Mouse (Mus musculus): ENCODE data around the gene Capn7. TPM values are rescaled to one million over a fixed set of nuclear protein-coding genes. Genes with fewer than 3 reads are reported as not detected.

Capn7 gene
- polyA plus RNA-seq, 1 experiment = 38.0 TPM

DNA sequence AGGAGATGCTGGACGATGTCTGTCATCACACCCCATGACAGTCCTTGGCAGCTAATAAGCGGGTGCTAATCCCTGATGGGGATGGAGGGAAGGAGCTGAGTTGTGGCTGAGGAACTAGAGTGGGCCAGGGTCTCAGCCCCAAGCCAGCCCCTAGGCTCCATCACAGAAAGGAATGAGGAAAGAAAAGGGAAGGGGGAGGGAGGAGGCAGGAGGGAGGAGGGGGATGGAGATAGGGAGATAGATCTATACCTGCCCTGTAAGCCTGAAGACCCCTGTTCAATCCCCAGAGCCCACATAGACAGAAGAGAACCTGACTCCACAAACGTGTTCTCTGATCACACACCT is 57.1 kb downstream of the Capn7 start:
- TF ChIP-seq CTCF (IDR thresholded peaks at IDR 0.05; ENCODE audit: borderline replicate concordance, insufficient read depth, low read depth, low read length) = no peak
- no peak for TF ChIP-seq POLR2A (IDR thresholded peaks at IDR 0.05; ENCODE audit: borderline replicate concordance, insufficient read depth, low read length)
- Histone ChIP-seq H3K27ac (ENCODE audit: insufficient read depth, low read length) (peak overlapping the region; percentile 60), H3K4me3 (replicated peaks; ENCODE audit: insufficient read depth, low read depth, low read length) (no peak overlapping the region), H3K27me3 (ENCODE audit: control insufficient read depth, insufficient read depth, low read length) (no peaks in the 10 kb centered on the region), H3K4me1 (ENCODE audit: control insufficient read depth, insufficient read depth, low read length) (peaks cover 53% of the 10 kb centered on the region)
- 28% methylated on average over 3 of the region's 3 CpGs for WGBS
- no peak for DNase-seq

DNA sequence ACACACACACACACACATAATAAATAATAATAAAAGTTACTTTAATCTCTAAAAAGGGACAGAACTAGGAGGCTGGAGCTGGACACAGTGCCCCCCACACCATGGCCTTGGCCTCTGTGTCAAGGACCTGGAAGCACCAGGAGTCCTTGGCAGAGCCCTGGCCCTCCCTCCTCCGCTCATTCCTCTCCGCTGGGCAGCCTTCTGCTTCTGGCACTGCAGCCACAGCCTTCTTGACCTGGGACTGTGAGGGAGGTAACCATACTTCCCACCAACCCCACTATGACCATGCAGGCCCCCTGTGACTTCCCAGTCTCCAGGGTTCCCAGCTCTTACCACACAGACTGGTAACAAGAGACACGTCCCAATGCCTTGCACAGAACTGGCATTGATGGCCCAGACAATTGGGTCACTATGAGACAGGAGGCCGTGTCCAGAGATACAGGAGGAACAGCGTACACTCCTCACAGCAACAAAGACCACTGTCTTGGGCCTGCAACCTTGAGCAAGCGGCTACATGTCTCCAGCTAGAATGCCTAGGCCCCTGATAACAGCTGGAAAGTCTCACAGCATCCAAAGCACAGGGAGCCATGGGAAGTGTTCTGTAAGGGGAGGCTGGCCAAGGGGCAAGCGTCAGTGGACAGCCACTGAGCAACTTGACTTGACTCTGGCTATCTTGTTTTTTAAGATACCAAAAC is 57.6 kb downstream of the Capn7 start:
- Histone ChIP-seq H3K27ac (ENCODE audit: insufficient read depth, low read length) (peak overlapping the region; percentile 60), H3K27me3 (ENCODE audit: control insufficient read depth, insufficient read depth, low read length) (no peaks in the 10 kb centered on the region), H3K4me1 (ENCODE audit: control insufficient read depth, insufficient read depth, low read length) (peaks cover 55% of the 10 kb centered on the region), H3K4me3 (replicated peaks; ENCODE audit: insufficient read depth, low read depth, low read length) (no peak overlapping the region)
- WGBS = 26% methylated on average over 7 of the region's 7 CpGs
- TF ChIP-seq POLR2A (IDR thresholded peaks at IDR 0.05; ENCODE audit: borderline replicate concordance, insufficient read depth, low read length) (no peak), CTCF (IDR thresholded peaks at IDR 0.05; ENCODE audit: borderline replicate concordance, insufficient read depth, low read depth, low read length) (no peak)
- DNase-seq = peak; percentile 72 to 74

GRCm38 (mm10) chr14:31394822-31395532 is 58.5 kb downstream of the Capn7 start:
- no peak for DNase-seq
- Histone ChIP-seq H3K4me1 (ENCODE audit: control insufficient read depth, insufficient read depth, low read length) (peaks cover 50% of the 10 kb centered on the region), H3K27me3 (ENCODE audit: control insufficient read depth, insufficient read depth, low read length) (no peaks in the 10 kb centered on the region), H3K4me3 (replicated peaks; ENCODE audit: insufficient read depth, low read depth, low read length) (no peak overlapping the region), H3K27ac (ENCODE audit: insufficient read depth, low read length) (peak overlapping the region; percentile 60)
- WGBS = 97% methylated on average over 9 of the region's 9 CpGs
- TF ChIP-seq POLR2A (IDR thresholded peaks at IDR 0.05; ENCODE audit: borderline replicate concordance, insufficient read depth, low read length) = no peak
- TF ChIP-seq CTCF (IDR thresholded peaks at IDR 0.05; ENCODE audit: borderline replicate concordance, insufficient read depth, low read depth, low read length) = peak; percentile 31; the same call in 1 of the 2 replicates

GRCm38 (mm10) chr14:31395629-31396199 is 59.3 kb downstream of the Capn7 start:
- WGBS = 95% methylated on average over 7 of the region's 7 CpGs
- H3K27ac ChIP-seq (ENCODE audit: insufficient read depth, low read length) = no peak overlapping the region
- DNase-seq = no peak
- peaks cover 57% of the 10 kb centered on the region for H3K4me1 ChIP-seq (ENCODE audit: control insufficient read depth, insufficient read depth, low read length)
- no peak overlapping the region for H3K4me3 ChIP-seq (replicated peaks; ENCODE audit: insufficient read depth, low read depth, low read length)
- no peaks in the 10 kb centered on the region for H3K27me3 ChIP-seq (ENCODE audit: control insufficient read depth, insufficient read depth, low read length)
- TF ChIP-seq CTCF (IDR thresholded peaks at IDR 0.05; ENCODE audit: borderline replicate concordance, insufficient read depth, low read depth, low read length) (no peak), POLR2A (IDR thresholded peaks at IDR 0.05; ENCODE audit: borderline replicate concordance, insufficient read depth, low read length) (no peak)

DNA sequence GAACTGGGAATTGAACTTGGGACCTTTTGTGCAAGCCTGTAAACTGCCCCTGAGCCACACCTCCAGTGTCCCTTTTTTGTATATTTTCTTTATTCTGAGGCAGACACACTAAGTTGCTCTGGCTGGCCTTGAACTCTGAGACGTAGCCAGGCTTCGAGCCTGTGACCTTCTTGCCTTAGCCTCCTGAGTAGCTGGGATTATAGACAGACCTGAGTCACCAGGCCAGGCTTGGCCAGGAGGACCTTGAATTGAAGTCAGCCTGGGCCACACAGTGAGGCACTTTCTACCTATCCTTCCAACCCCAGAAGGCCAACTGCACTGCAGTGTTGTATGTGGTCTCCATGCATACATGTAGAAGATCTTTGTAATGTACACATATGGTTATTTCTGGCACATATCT is 60.0 kb downstream of the Capn7 start:
- 84% methylated on average over 2 of the region's 2 CpGs for WGBS
- Histone ChIP-seq H3K27ac (ENCODE audit: insufficient read depth, low read length) (no peak overlapping the region), H3K27me3 (ENCODE audit: control insufficient read depth, insufficient read depth, low read length) (no peaks in the 10 kb centered on the region), H3K4me1 (ENCODE audit: control insufficient read depth, insufficient read depth, low read length) (peaks cover 64% of the 10 kb centered on the region), H3K4me3 (replicated peaks; ENCODE audit: insufficient read depth, low read depth, low read length) (no peak overlapping the region)
- TF ChIP-seq CTCF (IDR thresholded peaks at IDR 0.05; ENCODE audit: borderline replicate concordance, insufficient read depth, low read depth, low read length) = no peak
- TF ChIP-seq POLR2A (IDR thresholded peaks at IDR 0.05; ENCODE audit: borderline replicate concordance, insufficient read depth, low read length) = no peak
- no peak for DNase-seq

- Histone ChIP-seq H3K27me3 (ENCODE audit: control insufficient read depth, insufficient read depth, low read length) (no peaks in the 10 kb centered on the region), H3K4me1 (ENCODE audit: control insufficient read depth, insufficient read depth, low read length) (peaks cover 65% of the 10 kb centered on the region), H3K27ac (ENCODE audit: insufficient read depth, low read length) (no peak overlapping the region; the same call in 1 of the 2 replicates), H3K4me3 (replicated peaks; ENCODE audit: insufficient read depth, low read depth, low read length) (no peak overlapping the region)
- TF ChIP-seq POLR2A (IDR thresholded peaks at IDR 0.05; ENCODE audit: borderline replicate concordance, insufficient read depth, low read length) (no peak), CTCF (IDR thresholded peaks at IDR 0.05; ENCODE audit: borderline replicate concordance, insufficient read depth, low read depth, low read length) (no peak)
- no peak for DNase-seq
- WGBS = 52% methylated on average over 12 of the region's 12 CpGs
Observed at GRCm38 (mm10) chr14:31397353-31397752, 60.9 kb downstream of the Capn7 start.

DNA sequence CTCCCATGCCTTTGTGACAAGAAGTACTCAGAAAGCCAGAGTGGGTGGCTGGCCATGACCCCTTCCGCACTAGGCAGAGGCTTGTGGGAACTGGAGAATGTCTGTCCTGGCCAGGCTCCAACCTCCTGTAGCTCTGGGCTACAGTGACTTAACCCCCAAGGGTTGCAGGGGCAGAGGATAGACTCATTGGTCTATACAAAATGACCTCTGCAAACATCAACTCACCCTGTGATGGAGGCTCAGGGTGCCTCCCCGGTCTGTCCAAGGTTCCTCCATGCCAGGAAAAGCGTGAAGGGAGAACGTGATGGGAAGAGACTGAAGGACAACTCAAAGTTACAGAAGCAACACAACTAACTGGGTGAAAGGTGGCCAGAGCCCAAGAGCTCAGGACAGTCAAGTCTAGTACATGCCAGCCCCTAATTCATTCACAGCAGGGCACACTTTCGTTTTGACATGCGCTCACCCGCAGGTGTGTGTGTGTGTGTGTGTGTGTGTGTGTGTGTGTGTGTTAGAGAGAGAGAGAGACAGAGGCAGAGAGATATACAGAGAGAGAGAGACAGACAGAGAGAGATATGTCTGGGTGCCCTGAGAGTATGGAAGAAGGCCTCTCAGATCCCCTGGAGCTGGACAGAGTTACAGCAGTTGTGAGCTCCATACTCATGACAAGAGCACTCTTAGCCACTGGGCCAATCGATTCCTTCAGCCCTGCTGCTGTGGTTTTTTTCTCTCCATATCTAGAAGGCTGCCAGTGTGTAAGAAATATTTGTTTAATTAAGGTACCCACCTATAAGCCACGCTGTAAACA is 61.6 kb downstream of the Capn7 start:
- no peak overlapping the region for H3K4me3 ChIP-seq (replicated peaks; ENCODE audit: insufficient read depth, low read depth, low read length)
- WGBS = 31% methylated on average over 9 of the region's 9 CpGs
- H3K27me3 ChIP-seq (ENCODE audit: control insufficient read depth, insufficient read depth, low read length) = no peaks in the 10 kb centered on the region
- TF ChIP-seq POLR2A (IDR thresholded peaks at IDR 0.05; ENCODE audit: borderline replicate concordance, insufficient read depth, low read length) = no peak
- TF ChIP-seq CTCF (IDR thresholded peaks at IDR 0.05; ENCODE audit: borderline replicate concordance, insufficient read depth, low read depth, low read length) = no peak
- H3K27ac ChIP-seq (ENCODE audit: insufficient read depth, low read length) = peak overlapping the region; percentile 13; the same call in 1 of the 2 replicates
- peaks cover 65% of the 10 kb centered on the region for H3K4me1 ChIP-seq (ENCODE audit: control insufficient read depth, insufficient read depth, low read length)
- peak in 1 of 2 experiments; percentile 42 for DNase-seq
